Mouse (Mus musculus) CH12.LX (cell line): ENCODE data around the gene Fbxl15.

Experiments used
- CTCF ChIP-seq, 2 experiments: IDR thresholded peaks in 1 of 2; conservative IDR thresholded peaks in 1 of 2; 2 replicates each; pipeline ENCODE4 v1.5.1; 2011 to 2012; ENCODE audit warnings: low read depth in 2 of 2, low read length in 2 of 2, improper control_type of control experiment in 1 of 2, inconsistent platforms in 1 of 2, mild to moderate bottlenecking in 1 of 2, moderate library complexity in 1 of 2
- EP300 ChIP-seq: IDR thresholded peaks from 2 replicates; pipeline ENCODE4 v1.6.1; 2011; ENCODE audit warnings: low read length, improper control_type of control experiment
- MAX ChIP-seq: IDR thresholded peaks from 2 replicates; pipeline ENCODE4 v1.6.1; 2011; ENCODE audit warnings: low read length, improper control_type of control experiment
- MEF2A ChIP-seq: IDR thresholded peaks from 2 replicates; pipeline ENCODE4 v1.6.1; 2014; ENCODE audit warnings: low read depth, mild to moderate bottlenecking, inconsistent platforms, low read length, improper control_type of control experiment, borderline replicate concordance
- NELFE ChIP-seq: IDR thresholded peaks from 2 replicates; pipeline ENCODE4 v1.6.1; 2011; ENCODE audit warnings: low read depth, low read length, improper control_type of control experiment
- NRF1 ChIP-seq: IDR thresholded peaks from 2 replicates; pipeline ENCODE4 v1.6.1; 2014; ENCODE audit warnings: low read depth, mild to moderate bottlenecking, inconsistent platforms, low read length, improper control_type of control experiment, moderate library complexity
- POLR2A ChIP-seq: IDR thresholded peaks from 2 replicates; pipeline ENCODE4 v1.6.1; 2011; ENCODE audit warnings: low read depth, mild to moderate bottlenecking, improper control_type of control experiment, low read length
- RCOR1 ChIP-seq: conservative IDR thresholded peaks from 2 replicates; pipeline ENCODE4 v1.6.1; 2012; ENCODE audit warnings: low read depth, mild to moderate bottlenecking, inconsistent platforms, low read length, improper control_type of control experiment
- USF2 ChIP-seq: conservative IDR thresholded peaks from 2 replicates; pipeline ENCODE4 v1.6.1; 2011; ENCODE audit warnings: low read depth, low read length, improper control_type of control experiment
- ZNF384 ChIP-seq: IDR thresholded peaks from 2 replicates; pipeline ENCODE4 v1.6.1; 2012; ENCODE audit warnings: low read depth, low read length, improper control_type of control experiment, inconsistent platforms

GRCm38 (mm10) chr19:46348761-46349458 lies 20.9 kb downstream of the Fbxl15 start:
- TF ChIP-seq CTCF (conservative IDR thresholded peaks at IDR 0.05 in 1 of 2, IDR thresholded peaks at IDR 0.05 in 1 of 2; ENCODE audit: low read depth in 2 of 2, low read length in 2 of 2) (no peak), NRF1 (peak; percentile 84), POLR2A (peak; percentile 76), RCOR1 (no peak), MAX (peak; percentile 69), EP300 (no peak), NELFE (peak; percentile 84), USF2 (no peak), ZNF384 (no peak), MEF2A (0 out of 2 replicates have a peak, but pooled peaks have one; percentile 13)
